Mouse (Mus musculus): ENCODE measurements at regions not wholly inside any gene's neighbourhood (a gene's known extent, or its start where the extent isn't known, plus 50 kb on each side); places are given as distances from the start of the nearest gene placed in this dataset.

- TF ChIP-seq CTCF (IDR thresholded peaks at IDR 0.05) (no peak), EP300 (IDR thresholded peaks at IDR 0.05) (no peak)
Observed at GRCm38 (mm10) chr3:151651524-151651923, 98.2 kb downstream of the Ifi44 start.

All from lung, postnatal 0 days (tissue).